Mouse (Mus musculus) adrenal gland, postnatal 10 days (tissue): ENCODE results near the gene C2cd4d. TPM values are rescaled to one million over a fixed set of nuclear protein-coding genes. Genes with fewer than 3 reads are reported as not detected.

Source experiments
- total RNA-seq, 2 experiments: library from RNA; stranded (reverse); gene quantifications; 2 replicates each; pipeline ENCODE4 v1.2.3; 2021

C2cd4d gene
- total RNA-seq, 2 experiments from 2014 or later = 0.73 TPM; not detected in 1

Other genes starting within 250 kb of the C2cd4d start
- not detected for gene Gm10696, start 184.2 kb upstream of the C2cd4d start, total RNA-seq
- gene Gm5286, start 165.7 kb upstream of the C2cd4d start, total RNA-seq = not detected
- gene Gm4778, start 98.4 kb upstream of the C2cd4d start, total RNA-seq = not detected
- gene Them4, start 52.3 kb upstream of the C2cd4d start, total RNA-seq = 10 to 100 TPM; 10.7 to 11.8 TPM
- gene Them5, start 20.3 kb upstream of the C2cd4d start, total RNA-seq = not detected
- gene Rorc, start 10.4 kb downstream of the C2cd4d start, total RNA-seq = 10 to 100 TPM; 28.0 to 35.6 TPM
- gene Lingo4, start 36.1 kb downstream of the C2cd4d start, total RNA-seq = 1 to 10 TPM in 1 of 2 experiments, under 1 TPM in 1; 0.99 to 1.0 TPM
- gene Tdrkh, start 50.8 kb downstream of the C2cd4d start, total RNA-seq = 10 to 100 TPM in 1 of 2 experiments, 1 to 10 TPM in 1; 9.7 to 12.1 TPM
- 10 to 100 TPM; 94.5 to 97.7 TPM for gene Mrpl9, start 80.9 kb downstream of the C2cd4d start, total RNA-seq
- 1 to 10 TPM in 1 of 2 experiments, not detected in 1; 1.1 TPM for gene Oaz3, start 81.5 kb downstream of the C2cd4d start, total RNA-seq
- 10 to 100 TPM; 17.0 to 30.7 TPM for gene Celf3, start 115.9 kb downstream of the C2cd4d start, total RNA-seq
- 1 to 10 TPM; 3.2 to 5.2 TPM for gene Riiad1, start 117.9 kb downstream of the C2cd4d start, total RNA-seq
- gene Snx27, start 220.3 kb downstream of the C2cd4d start, total RNA-seq = 10 to 100 TPM; 33.0 to 36.1 TPM